Mouse (Mus musculus): ENCODE results near the gene Dusp15.

Dusp15 gene

GRCm38 (mm10) chr2:152951065-152951849 lies at the start of gene Dusp15:
Gene Dusp15, minus strand, starts transcription at chr2:152951698.
- no peak for DNase-seq (ENCODE audit: low spot score)

GRCm38 (mm10) chr2:152997046-152997445 lies 45.5 kb upstream of the Dusp15 start:
- DNase-seq (ENCODE audit: low spot score) = no peak

GRCm38 (mm10) chr2:152991529-152991928 lies 40.0 kb upstream of the Dusp15 start:
- DNase-seq (ENCODE audit: low spot score) = no peak

- DNase-seq (ENCODE audit: low spot score) = no peak
Measured at GRCm38 (mm10) chr2:152985582-152985981, 34.1 kb upstream of the Dusp15 start.

GRCm38 (mm10) chr2:152976991-152977390 lies 25.5 kb upstream of the Dusp15 start:
- DNase-seq (ENCODE audit: low spot score) = no peak

- DNase-seq (ENCODE audit: low spot score) = no peak
Measured at GRCm38 (mm10) chr2:152965555-152965954, 14.1 kb upstream of the Dusp15 start.

GRCm38 (mm10) chr2:152962091-152962793 lies 10.7 kb upstream of the Dusp15 start, which contains the start of gene Ttll9:
Gene Ttll9, plus strand, starts transcription at chr2:152962485.
- DNase-seq (ENCODE audit: low spot score) = peak; percentile 66

- DNase-seq (ENCODE audit: low spot score) = no peak
Measured at GRCm38 (mm10) chr2:152958116-152958515, 6.6 kb upstream of the Dusp15 start.

- DNase-seq (ENCODE audit: low spot score) = no peak
Measured at GRCm38 (mm10) chr2:152951850-152952720, 587 bp upstream of the Dusp15 start.

- DNase-seq (ENCODE audit: low spot score) = no peak
Measured at GRCm38 (mm10) chr2:152950358-152951064, 987 bp downstream of the Dusp15 start.

- DNase-seq (ENCODE audit: low spot score) = no peak
Measured at GRCm38 (mm10) chr2:152948438-152949020, 3.0 kb downstream of the Dusp15 start.

GRCm38 (mm10) chr2:152947098-152947497 lies 4.4 kb downstream of the Dusp15 start:
- no peak for DNase-seq (ENCODE audit: low spot score)

GRCm38 (mm10) chr2:152944013-152944412 lies 7.5 kb downstream of the Dusp15 start:
- DNase-seq (ENCODE audit: low spot score) = no peak

- DNase-seq (ENCODE audit: low spot score) = no peak
Measured at GRCm38 (mm10) chr2:152943568-152943967, 7.9 kb downstream of the Dusp15 start.

- no peak for DNase-seq (ENCODE audit: low spot score)
Measured at GRCm38 (mm10) chr2:152942898-152943515, 8.5 kb downstream of the Dusp15 start.

- DNase-seq (ENCODE audit: low spot score) = no peak
Measured at GRCm38 (mm10) chr2:152941776-152942175, 9.7 kb downstream of the Dusp15 start.

GRCm38 (mm10) chr2:152941106-152941505 lies 10.4 kb downstream of the Dusp15 start:
- DNase-seq (ENCODE audit: low spot score) = no peak

- DNase-seq (ENCODE audit: low spot score) = no peak
Measured at GRCm38 (mm10) chr2:152939846-152940245, 11.7 kb downstream of the Dusp15 start.

- peak; percentile 51 for DNase-seq (ENCODE audit: low spot score)
Measured at GRCm38 (mm10) chr2:152933614-152934013, 17.9 kb downstream of the Dusp15 start.

GRCm38 (mm10) chr2:152933048-152933447 lies 18.4 kb downstream of the Dusp15 start, which contains the start of gene Foxs1:
Gene Foxs1, minus strand, starts transcription at chr2:152933208.
- DNase-seq (ENCODE audit: low spot score) = peak; percentile 35

Data from lung, postnatal 25 days (tissue).